Mouse (Mus musculus): ENCODE data around the gene Pdzk1. TPM values are rescaled to one million over a fixed set of nuclear protein-coding genes. Genes with fewer than 3 reads are reported as not detected.

Gene Pdzk1
- polyA plus RNA-seq, 2 experiments: 0.24 TPM; not detected in 1

GRCm38 (mm10) chr3:96904851-96905541, 75.9 kb downstream of the Pdzk1 start, which contains the start of gene Gpr89:
TSS of gene Gpr89 (minus strand) at chr3:96905346.
- Histone ChIP-seq H3K27me3 (ENCODE audit: control insufficient read depth, insufficient read depth, low read length) (no peaks in the 10 kb centered on the region), H3K27ac (replicated peaks; ENCODE audit: low read depth, low read length) (no peak within 1 kb of the TSS), H3K9me3 (ENCODE audit: control insufficient read depth, low read length) (no peaks in the 10 kb centered on the region), H3K4me3 (replicated peaks; ENCODE audit: low read length) (peak within 1 kb of the TSS; percentile 94), H3K36me3 (ENCODE audit: control insufficient read depth, insufficient read depth, low read length) (no peaks in the 10 kb centered on the region), H3K4me1 (ENCODE audit: control insufficient read depth, insufficient read depth, low read length) (peaks cover 4% of the 10 kb centered on the region), H3K9ac (ENCODE audit: low read depth, low read length, severe bottlenecking) (peak within 1 kb of the TSS; percentile 86), H3K4me2 (replicated peaks; ENCODE audit: low read depth, low read length, severe bottlenecking) (peak within 1 kb of the TSS; percentile 86)
- peak; percentile 55; the same call in 1 of the 2 replicates for TF ChIP-seq POLR2A (IDR thresholded peaks at IDR 0.05; ENCODE audit: borderline replicate concordance, extremely low read depth, insufficient read depth, insufficient read length)
- peak; percentile 95 for ATAC-seq (ENCODE audit: low FRiP score, low read depth)
- WGBS: under 1% methylated on average over 35 of the region's 40 CpGs
- peak; percentile 93 for DNase-seq (ENCODE audit: low spot score)

- H3K4me1 ChIP-seq (ENCODE audit: control insufficient read depth, insufficient read depth, low read length): peaks cover 4% of the 10 kb centered on the region
- H3K4me2 ChIP-seq (replicated peaks; ENCODE audit: low read depth, low read length, severe bottlenecking): peak overlapping the region; percentile 86
- peak overlapping the region; percentile 94 for H3K4me3 ChIP-seq (replicated peaks; ENCODE audit: low read length)
- peak overlapping the region; percentile 86 for H3K9ac ChIP-seq (ENCODE audit: low read depth, low read length, severe bottlenecking)
- no peak overlapping the region for H3K27ac ChIP-seq (replicated peaks; ENCODE audit: low read depth, low read length)
- ATAC-seq (ENCODE audit: low FRiP score, low read depth) (no peak), DNase-seq (ENCODE audit: low spot score) (no peak)
- no peaks in the 10 kb centered on the region for H3K27me3 ChIP-seq (ENCODE audit: control insufficient read depth, insufficient read depth, low read length)
- H3K36me3 ChIP-seq (ENCODE audit: control insufficient read depth, insufficient read depth, low read length): no peaks in the 10 kb centered on the region
- H3K9me3 ChIP-seq (ENCODE audit: control insufficient read depth, low read length): no peaks in the 10 kb centered on the region
- 43% methylated on average over 9 of the region's 9 CpGs for WGBS
- no peak for TF ChIP-seq POLR2A (IDR thresholded peaks at IDR 0.05; ENCODE audit: borderline replicate concordance, extremely low read depth, insufficient read depth, insufficient read length)
Observed at GRCm38 (mm10) chr3:96905592-96905991, 76.5 kb downstream of the Pdzk1 start.

Other genes with a start within 250 kb of the Pdzk1 start
- 36.5 and 51.7 TPM in 2 replicates for gene Polr3gl, start 235.1 kb upstream of the Pdzk1 start, polyA plus RNA-seq (2012; rRNA removed)
- 11.9 and 15.3 TPM in 2 replicates for gene Polr3gl, start 235.1 kb upstream of the Pdzk1 start, polyA plus RNA-seq (2014; fragmentation: Nextera tagmentation; extraction: Ambion mirVana)
- 1.8 and 2.7 TPM in 2 replicates for gene Ankrd34a, start 232.6 kb upstream of the Pdzk1 start, polyA plus RNA-seq (2012; rRNA removed)
- 2.7 TPM in 2 replicates for gene Ankrd34a, start 232.6 kb upstream of the Pdzk1 start, polyA plus RNA-seq (2014; fragmentation: Nextera tagmentation; extraction: Ambion mirVana)
- 84.2 and 99.6 TPM in 2 replicates for gene Lix1l, start 228.1 kb upstream of the Pdzk1 start, polyA plus RNA-seq (2012; rRNA removed)
- gene Lix1l, start 228.1 kb upstream of the Pdzk1 start, polyA plus RNA-seq (2014; fragmentation: Nextera tagmentation; extraction: Ambion mirVana): 8.9 and 10.4 TPM in 2 replicates
- 44.6 and 66.1 TPM in 2 replicates for gene Rbm8a, start 199.4 kb upstream of the Pdzk1 start, polyA plus RNA-seq (2012; rRNA removed)
- gene Rbm8a, start 199.4 kb upstream of the Pdzk1 start, polyA plus RNA-seq (2014; fragmentation: Nextera tagmentation; extraction: Ambion mirVana): 133 and 146 TPM in 2 replicates
- gene Pex11b, start 193.9 kb upstream of the Pdzk1 start, polyA plus RNA-seq (2012; rRNA removed): 53.0 and 64.0 TPM in 2 replicates
- 62.2 and 65.8 TPM in 2 replicates for gene Pex11b, start 193.9 kb upstream of the Pdzk1 start, polyA plus RNA-seq (2014; fragmentation: Nextera tagmentation; extraction: Ambion mirVana)
- 0.93 and 1.2 TPM in 2 replicates for gene Gm42957, start 193.8 kb upstream of the Pdzk1 start, polyA plus RNA-seq (2012; rRNA removed)
- 0.28 and 0.29 TPM in 2 replicates for gene Gm42957, start 193.8 kb upstream of the Pdzk1 start, polyA plus RNA-seq (2014; fragmentation: Nextera tagmentation; extraction: Ambion mirVana)
- gene Itga10, start 183.7 kb upstream of the Pdzk1 start, polyA plus RNA-seq (2012; rRNA removed): 25.0 and 31.1 TPM in 2 replicates
- gene Itga10, start 183.7 kb upstream of the Pdzk1 start, polyA plus RNA-seq (2014; fragmentation: Nextera tagmentation; extraction: Ambion mirVana): 3.9 TPM in 2 replicates
- gene Ankrd35, start 159.2 kb upstream of the Pdzk1 start, polyA plus RNA-seq (2012; rRNA removed): 1.9 and 3.7 TPM in 2 replicates
- gene Ankrd35, start 159.2 kb upstream of the Pdzk1 start, polyA plus RNA-seq (2014; fragmentation: Nextera tagmentation; extraction: Ambion mirVana): 2.7 and 4.2 TPM in 2 replicates
- 100 and 112 TPM in 2 replicates for gene Pias3, start 132.9 kb upstream of the Pdzk1 start, polyA plus RNA-seq (2012; rRNA removed)
- gene Pias3, start 132.9 kb upstream of the Pdzk1 start, polyA plus RNA-seq (2014; fragmentation: Nextera tagmentation; extraction: Ambion mirVana): 52.2 and 53.4 TPM in 2 replicates
- 8.3 and 9.8 TPM in 2 replicates for gene Nudt17, start 120.7 kb upstream of the Pdzk1 start, polyA plus RNA-seq (2012; rRNA removed)
- 13.5 and 14.6 TPM in 2 replicates for gene Nudt17, start 120.7 kb upstream of the Pdzk1 start, polyA plus RNA-seq (2014; fragmentation: Nextera tagmentation; extraction: Ambion mirVana)
- gene Polr3c, start 101.7 kb upstream of the Pdzk1 start, polyA plus RNA-seq (2012; rRNA removed): 40.5 and 41.0 TPM in 2 replicates
- gene Polr3c, start 101.7 kb upstream of the Pdzk1 start, polyA plus RNA-seq (2014; fragmentation: Nextera tagmentation; extraction: Ambion mirVana): 23.3 and 26.3 TPM in 2 replicates
- 24.4 and 27.1 TPM in 2 replicates for gene Rnf115, start 101.6 kb upstream of the Pdzk1 start, polyA plus RNA-seq (2012; rRNA removed)
- 46.1 and 46.4 TPM in 2 replicates for gene Rnf115, start 101.6 kb upstream of the Pdzk1 start, polyA plus RNA-seq (2014; fragmentation: Nextera tagmentation; extraction: Ambion mirVana)
- 0.09 TPM in 1 of 2 replicates, not detected in the other for gene Cd160, start 67 bp downstream of the Pdzk1 start, polyA plus RNA-seq (2012; rRNA removed)
- 0.15 and 0.23 TPM in 2 replicates for gene Cd160, start 67 bp downstream of the Pdzk1 start, polyA plus RNA-seq (2014; fragmentation: Nextera tagmentation; extraction: Ambion mirVana)
- gene Gja5, start 75.4 kb downstream of the Pdzk1 start, polyA plus RNA-seq (2012; rRNA removed): 25.7 and 28.5 TPM in 2 replicates
- gene Gja5, start 75.4 kb downstream of the Pdzk1 start, polyA plus RNA-seq (2014; fragmentation: Nextera tagmentation; extraction: Ambion mirVana): 8.5 and 10.3 TPM in 2 replicates
- gene Gpr89, start 76.1 kb downstream of the Pdzk1 start, polyA plus RNA-seq (2012; rRNA removed): 15.8 and 16.6 TPM in 2 replicates
- gene Gpr89, start 76.1 kb downstream of the Pdzk1 start, polyA plus RNA-seq (2014; fragmentation: Nextera tagmentation; extraction: Ambion mirVana): 40.2 and 43.5 TPM in 2 replicates
- 0.01 TPM in 1 of 2 replicates, not detected in the other for gene Gja8, start 96.7 kb downstream of the Pdzk1 start, polyA plus RNA-seq (2012; rRNA removed)
- gene Gja8, start 96.7 kb downstream of the Pdzk1 start, polyA plus RNA-seq (2014; fragmentation: Nextera tagmentation; extraction: Ambion mirVana): not detected in 2 replicates

Measured in limb, embryonic 14.5 days (tissue).